Comparison of ENCODE assay signal across 31 mouse cellular contexts in the genomic region with DNA sequence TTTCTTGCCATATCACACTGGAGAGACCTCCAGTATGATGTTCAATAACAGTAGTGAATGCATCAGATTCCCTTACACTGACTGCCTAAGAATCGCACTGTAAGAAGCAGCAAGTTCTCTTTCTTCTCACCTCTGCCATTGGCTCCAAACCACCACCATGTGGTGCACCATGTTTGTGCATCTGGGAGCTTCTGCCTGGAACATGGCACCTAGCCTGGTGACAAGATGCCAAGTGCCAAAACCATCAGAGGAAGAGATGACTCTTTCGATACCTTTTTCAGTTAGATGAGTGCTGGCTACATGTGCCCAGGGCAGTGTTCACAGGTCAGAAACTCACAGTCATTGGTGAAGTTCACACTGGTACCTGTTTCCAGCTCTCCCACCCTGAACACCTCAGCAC. TPM values are rescaled to one million over a fixed set of nuclear protein-coding genes. Genes with fewer than 3 reads are reported as not detected.
"Had no signal": no experiment of that assay in that cellular context is flagged by ENCODE, and none has a peak within 500 bp of the region (broad histone marks: within the 10 kb centered on the region; RNA-seq: fewer than 3 reads in every experiment).

No protein-coding gene starts in this region.

- H3K9me3 ChIP-seq: embryonic facial prominence, embryonic 10.5 days; embryonic facial prominence, embryonic 12.5 days; embryonic facial prominence, embryonic 13.5 days; embryonic facial prominence, embryonic 15.5 days; forebrain, embryonic 10.5 days; forebrain, embryonic 12.5 days; forebrain, embryonic 13.5 days; forebrain, embryonic 15.5 days; heart, embryonic 12.5 days had no signal

- DNase-seq: cerebellum, adult 18-20 months; cerebellum, adult 2 months; cerebellum, adult 9-10 months; cerebellum, postnatal 25 days; cerebellum, postnatal 36 days; embryo, embryonic 11 days; forebrain, postnatal 0 days; gastrocnemius, adult 2 months; gastrocnemius, postnatal 10 days; gastrocnemius, postnatal 14 days; gastrocnemius, postnatal 25 days; gastrocnemius, postnatal 36 days; heart, adult 2 months had no signal

- H3K4me1 ChIP-seq: embryonic facial prominence, embryonic 10.5 days; embryonic facial prominence, embryonic 12.5 days; forebrain, embryonic 12.5 days; forebrain, embryonic 13.5 days; forebrain, embryonic 15.5 days had no signal

- H3K27ac ChIP-seq: embryonic facial prominence, embryonic 10.5 days; embryonic facial prominence, embryonic 12.5 days; embryonic facial prominence, embryonic 13.5 days; embryonic facial prominence, embryonic 15.5 days; forebrain, embryonic 10.5 days; forebrain, embryonic 12.5 days; forebrain, embryonic 13.5 days; forebrain, embryonic 15.5 days; gastrocnemius, adult 2 months; heart, adult 2 months had no signal

- H3K36me3 ChIP-seq: embryonic facial prominence, embryonic 10.5 days; embryonic facial prominence, embryonic 12.5 days; embryonic facial prominence, embryonic 13.5 days; embryonic facial prominence, embryonic 15.5 days; forebrain, embryonic 10.5 days; forebrain, embryonic 12.5 days; forebrain, embryonic 15.5 days; heart, embryonic 12.5 days had no signal

- H3K27me3 ChIP-seq: embryonic facial prominence, embryonic 12.5 days; embryonic facial prominence, embryonic 13.5 days; embryonic facial prominence, embryonic 15.5 days; forebrain, embryonic 12.5 days; forebrain, embryonic 13.5 days; forebrain, embryonic 15.5 days; heart, embryonic 12.5 days had no signal

- H3K4me3 ChIP-seq: embryonic facial prominence, embryonic 10.5 days; embryonic facial prominence, embryonic 12.5 days; embryonic facial prominence, embryonic 13.5 days; embryonic facial prominence, embryonic 15.5 days; erythroblast, embryonic 14.5 days; forebrain, embryonic 10.5 days; forebrain, embryonic 12.5 days; forebrain, embryonic 13.5 days; forebrain, embryonic 15.5 days; gastrocnemius, adult 2 months; heart, adult 2 months; heart, embryonic 12.5 days had no signal

RNA-seq across cellular contexts. Expression of gene Casq2, which starts 18.4 kb away (rescaled TPM):
- total RNA-seq: common myeloid progenitor, adult 5-6 weeks; granulocyte monocyte progenitor cell, adult 5-6 weeks had no signal
- polyA plus RNA-seq: erythroblast, embryonic 14.5 days; forebrain, embryonic 10.5 days; forebrain, embryonic 11.5 days had no signal

RNA-seq across cellular contexts. Expression of gene Nhlh2, which starts 58.0 kb away (rescaled TPM):
- total RNA-seq: common myeloid progenitor, adult 5-6 weeks; gastrocnemius, adult 18-20 months; gastrocnemius, adult 2 months; gastrocnemius, adult 8-10 months; gastrocnemius, postnatal 10 days; gastrocnemius, postnatal 14 days; gastrocnemius, postnatal 25 days; gastrocnemius, postnatal 36 days; gastrocnemius, postnatal 4 days; granulocyte monocyte progenitor cell, adult 5-6 weeks; heart, adult 2 months; heart, adult 8-10 months had no signal
- polyA plus RNA-seq: erythroblast, embryonic 14.5 days; gonadal fat pad, adult 2 months; heart, adult 2 months had no signal
